Mouse (Mus musculus) lung, embryonic 14.5 days (tissue): Measurements from ENCODE around the gene Fktn. TPM values are rescaled to one million over a fixed set of nuclear protein-coding genes. Genes with fewer than 3 reads are reported as not detected.

ENCODE experiments used
- ATAC-seq: fragments of 200-750 bp; cut with Nextera tagmentation; 2 replicates; pipeline ENCODE4 v1.8.0; 2017; ENCODE audit warnings: mild to moderate bottlenecking, moderate TSS enrichment, moderate library complexity; ENCODE audit not compliant: insufficient read depth
- DNase-seq: peaks from one replicate; pipeline ENCODE4 v3.0.0-alpha.2; 2015
- H3K27ac ChIP-seq: fragments of 300-500 bp; sonication (generic); 2 replicates; pipeline ENCODE4 v1.5.1; 2014; ENCODE audit warnings: low read depth, mild to moderate bottlenecking, moderate library complexity
- H3K27me3 ChIP-seq: fragments of 300-500 bp; sonication (generic); 2 replicates; pipeline ENCODE4 v1.6.1; 2014; ENCODE audit warnings: low read length, control low read depth; ENCODE audit not compliant: insufficient read depth
- H3K36me3 ChIP-seq: fragments of 300-500 bp; sonication (generic); 2 replicates; pipeline ENCODE4 v1.6.1; 2014; ENCODE audit warnings: control low read depth; ENCODE audit not compliant: insufficient read depth
- H3K4me1 ChIP-seq: fragments of 300-500 bp; sonication (generic); 2 replicates; pipeline ENCODE4 v1.6.1; 2014; ENCODE audit warnings: antibody characterized with exemption, control low read depth; ENCODE audit not compliant: insufficient read depth
- H3K4me2 ChIP-seq: fragments of 300-500 bp; sonication (generic); 2 replicates; pipeline ENCODE4 v1.6.1; 2014; ENCODE audit warnings: mild to moderate bottlenecking
- H3K4me3 ChIP-seq: fragments of 300-500 bp; sonication (generic); 2 replicates; pipeline ENCODE4 v1.5.1; 2014; ENCODE audit warnings: low read depth, low read length
- H3K9ac ChIP-seq: fragments of 300-500 bp; sonication (generic); 2 replicates; pipeline ENCODE4 v1.6.1; 2014
- H3K9me3 ChIP-seq: fragments of 300-500 bp; sonication (generic); 2 replicates; pipeline ENCODE4 v1.6.1; 2016; ENCODE audit warnings: low read depth, low read length, control low read depth
- CTCF ChIP-seq: IDR thresholded peaks from 2 replicates; pipeline ENCODE4 v1.5.1; 2016; ENCODE audit warnings: antibody characterized with exemption, low read depth
- WGBS: fragments of 180-500 bp; shearing (Covaris S2); extraction: QIAGEN DNeasy Blood & Tissue Kit; methylation state at CpG from one replicate; pipeline ENCODE4 v1.1.7; 2014; 5-methylcytosine and 5-hydroxymethylcytosine counted together
- polyA plus RNA-seq: library from polyadenylated mRNA; unstranded; fragments of >200 nt; fragmentation: Nextera tagmentation; extraction: Ambion mirVana; gene quantifications from 2 replicates; pipeline ENCODE4 v1.2.1, GENCODE M21; 2014

Fktn gene
- polyA plus RNA-seq, 1 experiment from 2014 or later = 17.9 TPM

DNA sequence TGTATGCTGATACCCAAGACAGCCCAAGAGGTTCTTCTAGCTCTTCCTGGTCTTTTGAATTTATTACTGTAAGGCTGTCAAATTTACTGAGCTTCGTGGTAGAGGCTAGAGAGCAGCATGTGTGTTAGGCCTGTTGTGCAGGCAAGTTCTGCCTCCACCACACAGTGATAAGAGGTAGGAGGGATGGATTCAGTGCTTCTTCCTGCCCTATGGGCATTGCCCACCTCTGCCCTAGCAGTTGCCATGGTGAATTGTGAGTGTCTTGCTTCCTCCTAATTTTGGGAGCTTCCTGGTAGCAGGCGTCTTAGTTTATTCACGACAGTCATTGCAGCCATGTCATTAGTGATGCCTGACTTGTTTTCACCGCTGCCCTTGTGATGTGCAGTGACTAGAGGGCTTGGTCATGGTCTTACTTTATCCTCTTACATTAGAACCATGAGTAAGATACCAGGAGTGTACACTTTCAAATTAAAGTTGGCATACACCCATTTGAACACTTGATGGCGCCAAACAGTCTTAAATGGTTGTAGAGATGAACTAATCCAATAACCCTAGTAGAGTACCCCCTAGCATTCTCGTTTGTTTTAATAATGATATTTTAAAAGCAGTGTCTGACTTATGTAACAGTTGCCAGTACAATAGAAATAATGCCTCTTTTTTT is 25.3 kb downstream of the Fktn start:
- Histone ChIP-seq H3K27me3 (no peaks in the 10 kb centered on the region), H3K4me3 (no peak overlapping the region), H3K36me3 (peaks cover 37% of the 10 kb centered on the region; the same call in 1 of the 2 replicates), H3K27ac (no peak overlapping the region), H3K4me1 (no peaks in the 10 kb centered on the region), H3K4me2 (no peak overlapping the region), H3K9me3 (no peaks in the 10 kb centered on the region), H3K9ac (no peak overlapping the region)
- 43% methylated on average over 6 of the region's 6 CpGs for WGBS
- peak; percentile 66 for TF ChIP-seq CTCF
- no peak for ATAC-seq
- peak; percentile 91 for DNase-seq

DNA sequence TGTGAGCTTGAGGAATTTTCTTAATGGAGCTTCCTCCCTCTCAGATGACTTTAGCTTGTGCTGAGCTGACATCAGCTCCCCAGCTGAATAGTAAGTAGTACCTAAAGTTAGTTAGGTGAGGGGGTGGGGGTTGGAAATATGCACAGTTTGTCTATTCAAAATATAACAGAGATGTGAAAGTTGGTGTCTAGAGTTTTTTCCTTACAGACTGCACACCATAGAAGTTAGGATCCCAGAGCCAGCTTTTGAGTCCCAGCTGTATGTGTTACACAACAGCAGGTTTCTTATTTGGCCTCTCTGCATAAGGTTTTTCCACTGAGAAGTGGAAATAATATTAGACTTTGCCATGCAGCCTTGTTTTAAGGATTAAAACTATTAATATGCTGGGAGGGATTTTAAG is 36.0 kb downstream of the Fktn start:
- H3K9me3 ChIP-seq = no peaks in the 10 kb centered on the region
- DNase-seq (no peak), ATAC-seq (no peak)
- no peak overlapping the region for H3K9ac ChIP-seq
- H3K27ac ChIP-seq = no peak overlapping the region
- no peak for TF ChIP-seq CTCF
- peaks cover 25% of the 10 kb centered on the region for H3K36me3 ChIP-seq
- no peak overlapping the region for H3K4me3 ChIP-seq
- no peak overlapping the region for H3K4me2 ChIP-seq
- H3K4me1 ChIP-seq = no peaks in the 10 kb centered on the region
- H3K27me3 ChIP-seq = no peaks in the 10 kb centered on the region

DNA sequence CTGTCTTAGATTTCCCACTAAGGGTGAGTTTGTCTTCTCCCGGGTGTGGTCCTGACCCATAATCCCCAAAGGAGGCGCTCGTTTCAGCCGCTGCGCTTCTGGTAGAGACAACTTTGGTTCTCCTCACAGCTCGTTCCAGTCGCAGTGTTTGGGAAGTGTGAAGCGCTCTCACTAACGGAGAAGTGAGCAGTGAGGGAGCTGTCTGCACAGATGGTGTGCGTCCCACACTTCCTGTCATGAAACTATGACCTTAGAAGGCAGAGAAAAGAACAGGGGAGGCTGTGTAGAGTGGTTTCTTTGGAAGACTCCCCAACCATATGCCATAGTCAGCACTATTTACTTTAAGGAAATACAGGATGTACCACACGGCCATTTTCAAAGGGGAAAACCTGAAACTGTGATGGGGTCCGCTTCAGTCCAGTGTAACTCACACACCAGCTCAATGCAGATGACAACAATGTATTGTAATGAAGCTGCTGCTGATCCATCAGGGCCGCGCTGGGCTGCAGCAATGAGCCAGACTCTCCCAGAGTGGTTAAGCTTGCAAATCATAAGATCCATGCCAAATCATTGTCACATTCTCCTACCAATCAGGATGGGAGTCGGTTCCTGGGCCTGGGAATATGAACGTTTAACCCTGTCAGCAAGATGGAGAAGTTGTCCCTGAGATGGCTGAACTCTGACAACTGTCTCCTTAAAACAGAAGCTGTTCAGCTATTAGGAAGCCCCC is 36.8 kb downstream of the Fktn start:
- Histone ChIP-seq H3K27me3 (no peaks in the 10 kb centered on the region), H3K4me2 (no peak overlapping the region), H3K9ac (no peak overlapping the region), H3K36me3 (peaks cover 25% of the 10 kb centered on the region), H3K4me3 (no peak overlapping the region), H3K9me3 (no peaks in the 10 kb centered on the region), H3K27ac (no peak overlapping the region), H3K4me1 (no peaks in the 10 kb centered on the region)
- WGBS = 44% methylated on average over 16 of the region's 16 CpGs
- TF ChIP-seq CTCF = no peak
- ATAC-seq = peak; percentile 73
- peak; percentile 65 for DNase-seq

DNA sequence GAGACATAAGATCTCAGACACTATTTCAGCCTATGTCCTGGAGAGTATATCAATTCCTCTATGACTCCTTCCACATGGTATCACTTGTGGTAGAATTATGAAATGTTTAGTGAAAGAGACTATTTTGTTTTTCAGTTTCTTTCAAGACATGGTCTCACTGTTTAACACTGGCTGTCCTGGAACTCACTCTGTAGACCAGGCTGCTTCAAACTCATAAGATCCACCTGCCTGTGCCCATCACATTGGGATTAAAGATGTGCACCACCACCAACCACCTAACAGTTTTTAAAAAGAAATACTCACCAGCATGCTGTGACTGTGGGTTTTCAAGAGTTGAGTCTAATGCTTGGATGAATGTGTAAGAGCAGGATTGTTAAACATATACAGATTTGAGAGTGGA is 43.2 kb downstream of the Fktn start:
- Histone ChIP-seq H3K4me2 (no peak overlapping the region), H3K4me3 (no peak overlapping the region), H3K27me3 (no peaks in the 10 kb centered on the region), H3K36me3 (peaks cover 21% of the 10 kb centered on the region), H3K9ac (no peak overlapping the region), H3K27ac (no peak overlapping the region), H3K4me1 (no peaks in the 10 kb centered on the region), H3K9me3 (no peaks in the 10 kb centered on the region)
- TF ChIP-seq CTCF = no peak
- DNase-seq = no peak
- ATAC-seq = no peak

DNA sequence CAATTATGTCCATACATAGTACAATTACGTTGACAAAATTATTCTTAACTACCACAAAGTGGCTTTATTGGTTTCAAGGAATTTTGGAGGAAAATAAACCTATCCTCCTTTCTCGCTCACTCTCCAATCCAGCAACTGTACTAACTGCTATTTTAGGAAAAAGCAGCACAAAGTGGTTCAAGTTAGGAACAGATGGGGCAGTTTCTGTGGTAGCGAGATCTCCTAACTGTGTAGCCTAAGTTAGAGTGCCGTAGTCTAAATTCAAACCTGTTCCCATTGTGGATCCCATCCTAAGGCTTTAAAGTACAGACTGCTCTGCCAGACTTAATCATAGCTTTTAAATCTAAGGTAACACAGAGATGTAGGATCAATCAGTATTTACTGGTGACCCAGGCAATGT is 45.0 kb downstream of the Fktn start:
- H3K9ac ChIP-seq = no peak overlapping the region
- ATAC-seq = no peak
- no peak overlapping the region for H3K4me3 ChIP-seq
- 87% methylated on average over 4 of the region's 4 CpGs for WGBS
- no peaks in the 10 kb centered on the region for H3K27me3 ChIP-seq
- TF ChIP-seq CTCF = no peak
- H3K36me3 ChIP-seq = peaks cover 27% of the 10 kb centered on the region
- no peaks in the 10 kb centered on the region for H3K9me3 ChIP-seq
- no peak overlapping the region for H3K4me2 ChIP-seq
- DNase-seq = no peak
- H3K4me1 ChIP-seq = no peaks in the 10 kb centered on the region
- H3K27ac ChIP-seq = no peak overlapping the region

DNA sequence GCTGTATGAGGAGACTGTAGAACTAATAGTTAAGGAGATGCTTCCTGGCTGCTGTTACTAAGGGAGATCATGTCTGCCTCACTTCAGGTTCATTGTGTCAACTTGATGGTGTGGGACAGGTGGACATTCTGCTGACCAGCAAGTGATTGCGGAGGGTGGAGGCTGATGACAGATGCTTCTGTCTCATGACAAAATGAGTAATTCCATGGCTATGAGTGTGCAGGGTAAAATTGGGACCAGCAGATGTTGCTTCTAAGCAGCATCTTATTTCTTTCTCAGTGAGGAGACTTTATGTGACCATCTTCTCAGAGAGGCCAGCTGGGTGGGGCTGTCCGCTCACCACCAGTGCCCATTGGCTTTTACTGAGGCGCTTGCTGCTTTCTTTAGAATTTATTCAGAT is 45.9 kb downstream of the Fktn start:
- no peaks in the 10 kb centered on the region for H3K27me3 ChIP-seq
- H3K9me3 ChIP-seq = no peaks in the 10 kb centered on the region
- DNase-seq (no peak), ATAC-seq (no peak)
- H3K36me3 ChIP-seq = peaks cover 29% of the 10 kb centered on the region
- WGBS = 96% methylated on average over 3 of the region's 3 CpGs
- no peak for TF ChIP-seq CTCF
- no peak overlapping the region for H3K27ac ChIP-seq
- no peaks in the 10 kb centered on the region for H3K4me1 ChIP-seq
- no peak overlapping the region for H3K4me3 ChIP-seq
- H3K4me2 ChIP-seq = no peak overlapping the region
- no peak overlapping the region for H3K9ac ChIP-seq

DNA sequence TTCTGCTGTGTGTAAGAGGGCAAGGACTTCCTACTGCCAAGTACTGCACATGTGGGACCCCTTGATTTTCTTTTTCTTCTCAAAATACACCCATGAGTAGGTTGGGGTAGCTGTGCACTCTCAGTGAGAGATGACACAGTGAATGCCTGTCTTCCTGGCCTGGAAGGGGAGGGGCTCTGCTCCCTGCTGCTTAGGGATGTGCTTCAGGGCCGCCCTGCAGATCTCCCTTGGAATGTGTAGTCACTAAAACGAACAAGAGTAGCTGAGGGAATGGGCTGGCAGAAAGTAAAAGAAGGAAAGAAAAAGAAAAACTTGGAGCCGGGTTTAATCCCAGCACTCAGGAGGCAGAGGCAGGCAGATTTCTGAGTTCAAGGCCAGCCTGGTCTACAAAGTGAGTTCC is 48.7 kb downstream of the Fktn start:
- 59% methylated on average over 3 of the region's 3 CpGs for WGBS
- ATAC-seq = no peak
- TF ChIP-seq CTCF = no peak

More for the DNA sequence above, 48.7 kb downstream of the Fktn start:
- Histone ChIP-seq H3K36me3 (peaks cover 35% of the 10 kb centered on the region), H3K9me3 (no peaks in the 10 kb centered on the region), H3K27ac (no peak overlapping the region), H3K4me2 (no peak overlapping the region), H3K4me3 (no peak overlapping the region), H3K27me3 (no peaks in the 10 kb centered on the region), H3K9ac (no peak overlapping the region), H3K4me1 (no peaks in the 10 kb centered on the region)
- DNase-seq = no peak
